Comparison of ENCODE assay signal across 8 mouse cellular contexts in genomic region chr7:110156712-110157260, GRCm38 (mm10). TPM values are rescaled to one million over a fixed set of nuclear protein-coding genes. Genes with fewer than 3 reads are reported as not detected.
DNase-seq lines count a peak whose midpoint lies in the region; ATAC-seq and TF ChIP-seq lines count a peak whose summit lies in the region.

No protein-coding gene starts in this region.

- 12% methylated on average over 4 of the region's 4 CpGs for WGBS in heart, embryonic 15.5 days
- WGBS in liver, postnatal 0 days (ENCODE audit: insufficient replicate concordance) = 28% methylated on average over 4 of the region's 4 CpGs

- TF ChIP-seq CTCF in liver, postnatal 0 days (IDR thresholded peaks at IDR 0.05; ENCODE audit: low read depth) = no peak

- H3K9ac ChIP-seq in heart, embryonic 15.5 days = peak overlapping the region; percentile 37; the same call in 1 of the 2 replicates
- 0 out of 2 replicates have a peak overlapping the region, but pooled peaks have one; percentile 1 for H3K9ac ChIP-seq in liver, postnatal 0 days (replicated peaks)

- H3K9me3 ChIP-seq in heart, embryonic 15.5 days (replicated peaks) = no peaks in the 10 kb centered on the region
- no peaks in the 10 kb centered on the region for H3K9me3 ChIP-seq in liver, postnatal 0 days (ENCODE audit: low read length)

- peak; percentile 69 for DNase-seq in 416B (ENCODE audit: low read depth)
- DNase-seq in A20 (ENCODE audit: low read depth, low spot score) = peak; percentile 46
- peak; percentile 55 for DNase-seq in liver, postnatal 0 days
- no peak for DNase-seq in yolk sac, embryonic 10.5 days (ENCODE audit: low spot score)
- DNase-seq in embryo, embryonic 11 days = no peak
- no peak for DNase-seq in embryo, embryonic 9.5 days (ENCODE audit: extremely low spot score)
- DNase-seq in ovary, postnatal 14 days (ENCODE audit: low spot score) = no peak

- H3K4me1 ChIP-seq in heart, embryonic 15.5 days (replicated peaks) = peaks cover 30% of the 10 kb centered on the region
- peaks cover 16% of the 10 kb centered on the region for H3K4me1 ChIP-seq in liver, postnatal 0 days (ENCODE audit: insufficient read depth)

- H3K27ac ChIP-seq in heart, embryonic 15.5 days = peak overlapping the region; percentile 86
- no peak overlapping the region for H3K27ac ChIP-seq in liver, postnatal 0 days (ENCODE audit: low read depth)

- no peak overlapping the region for H3K4me3 ChIP-seq in heart, embryonic 15.5 days
- H3K4me3 ChIP-seq in liver, postnatal 0 days (ENCODE audit: low read depth, low read length) = 0 out of 2 replicates have a peak overlapping the region, but pooled peaks have one; percentile 0

- no peak for TF ChIP-seq EP300 in liver, postnatal 0 days (IDR thresholded peaks at IDR 0.05; ENCODE audit: low read depth)

- H3K4me2 ChIP-seq in heart, embryonic 15.5 days = peak overlapping the region; percentile 37
- H3K4me2 ChIP-seq in liver, postnatal 0 days (ENCODE audit: low read depth, low read length) = peak overlapping the region; percentile 36

- H3K36me3 ChIP-seq in heart, embryonic 15.5 days = no peaks in the 10 kb centered on the region
- no peaks in the 10 kb centered on the region for H3K36me3 ChIP-seq in liver, postnatal 0 days (replicated peaks; ENCODE audit: insufficient read depth, low read length)

- no peaks in the 10 kb centered on the region for H3K27me3 ChIP-seq in heart, embryonic 15.5 days
- H3K27me3 ChIP-seq in liver, postnatal 0 days (ENCODE audit: insufficient read depth, low read length) = no peaks in the 10 kb centered on the region

- ATAC-seq in heart, embryonic 15.5 days (replicated peaks; ENCODE audit: insufficient number of reproducible peaks, insufficient read depth, low FRiP score, low read depth) = peak; percentile 84
- ATAC-seq in liver, postnatal 0 days = peak; percentile 70

RNA-seq across cellular contexts. Expression of gene Wee1, which starts 34.9 kb away (rescaled TPM):
- 22.5 and 25.5 TPM in 2 replicates for polyA plus RNA-seq in heart, embryonic 15.5 days (2015; fragmentation: Nextera tagmentation; extraction: Ambion mirVana)
- polyA plus RNA-seq in liver, postnatal 0 days (2015; fragmentation: Nextera tagmentation; extraction: Ambion mirVana) = 4.5 and 5.3 TPM in 2 replicates

Comparison
In these comparisons a context has a peak if more than half of its experiments do, and no peak if none do; other contexts are left out.
1. DNase-seq: peak in 416B (single experiment), A20 (single experiment) and liver, postnatal 0 days (single experiment); none in yolk sac, embryonic 10.5 days (single experiment), embryo, embryonic 11 days (single experiment), embryo, embryonic 9.5 days (single experiment) and ovary, postnatal 14 days (single experiment).